Mouse (Mus musculus) effector memory CD4-positive, alpha-beta T cell, adult 5 months (primary cell): Measurements from ENCODE around the gene Tceanc2. TPM values are rescaled to one million over a fixed set of nuclear protein-coding genes. Genes with fewer than 3 reads are reported as not detected.

Experiments
- polyA plus RNA-seq: library from polyadenylated mRNA; unstranded; fragments of 100-300 nt; shearing (Covaris generic); gene quantifications from one replicate; pipeline ENCODE4 v1.2.1, GENCODE M21; 2017

Gene Tceanc2
- polyA plus RNA-seq = 14.4 TPM

GRCm38 (mm10) chr4:107178830-107179490 lies at the start of gene Tceanc2:
TSS of gene Tceanc2 (minus strand) at chr4:107179116.

DNA sequence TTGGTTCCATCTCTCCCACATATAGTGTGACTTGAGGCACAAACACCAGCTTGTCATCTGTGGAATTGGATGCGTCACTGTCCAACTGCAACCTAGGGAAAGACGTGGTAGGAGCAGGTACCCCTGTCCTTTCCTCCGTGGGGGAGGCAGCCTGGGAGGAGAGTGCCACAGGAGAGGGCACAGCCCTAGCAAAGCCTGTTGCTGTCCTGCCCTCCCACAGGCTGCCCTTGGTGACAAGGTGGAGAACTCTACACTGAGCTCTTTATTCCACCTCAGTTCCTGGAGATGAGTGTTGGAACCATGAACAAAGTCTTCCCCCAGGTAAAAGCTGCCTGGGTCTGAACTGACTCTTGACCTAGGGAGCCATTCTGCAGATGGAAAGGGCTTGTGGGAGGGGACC lies 30.0 kb upstream of the Tceanc2 start, which contains the start of gene Ldlrad1:
Ldlrad1 (plus strand) TSS at position 301 of the 400 bp plus-strand sequence.

GRCm38 (mm10) chr4:107178182-107178829 lies 610 bp downstream of the Tceanc2 start, which contains the start of gene Tmem59:
TSS of gene Tmem59 (plus strand) at chr4:107178399.

GRCm38 (mm10) chr4:107096841-107097373 lies 82.0 kb downstream of the Tceanc2 start, which contains the start of gene Cdcp2:
TSS of gene Cdcp2 (plus strand) at chr4:107096891.

Other genes with a start within 250 kb of the Tceanc2 start
- gene Mrpl37, start 112.2 kb downstream of the Tceanc2 start, polyA plus RNA-seq = 48.8 TPM
- gene Cyb5rl, start 112.1 kb downstream of the Tceanc2 start, polyA plus RNA-seq = 7.8 TPM
- gene Cdcp2, start 82.2 kb downstream of the Tceanc2 start, polyA plus RNA-seq = not detected
- 244 TPM for gene Tmem59, start 717 bp downstream of the Tceanc2 start, polyA plus RNA-seq
- not detected for gene Ldlrad1, start 30.1 kb upstream of the Tceanc2 start, polyA plus RNA-seq
- gene Lrrc42, start 74.4 kb upstream of the Tceanc2 start, polyA plus RNA-seq = 12.8 TPM
- 9.1 TPM for gene Hspb11, start 74.5 kb upstream of the Tceanc2 start, polyA plus RNA-seq
- not detected for gene Dio1, start 128.1 kb upstream of the Tceanc2 start, polyA plus RNA-seq
- 53.7 TPM for gene Yipf1, start 135.2 kb upstream of the Tceanc2 start, polyA plus RNA-seq
- 5.1 TPM for gene Ndc1, start 188.7 kb upstream of the Tceanc2 start, polyA plus RNA-seq